Mouse (Mus musculus) stomach, embryonic 15.5 days (tissue): ENCODE measurements around the gene Borcs6. TPM values are rescaled to one million over a fixed set of nuclear protein-coding genes. Genes with fewer than 3 reads are reported as not detected.
"Not testable (repeated sequence)": the region's sequence is repeated elsewhere in the genome, so short reads cannot be mapped to it uniquely, and the experiment has no call there.

Experiments
- ATAC-seq: fragments of 200-750 bp; cut with Nextera tagmentation; 2 replicates; pipeline ENCODE4 v1.8.0; 2017; ENCODE audit warnings: low read depth, moderate number of reproducible peaks, moderate TSS enrichment; ENCODE audit not compliant: insufficient read depth, low FRiP score
- H3K27ac ChIP-seq: fragments of 300-500 bp; sonication (generic); 2 replicates; pipeline ENCODE4 v1.5.1; 2015; ENCODE audit warnings: mild to moderate bottlenecking, inconsistent platforms
- H3K27me3 ChIP-seq: fragments of 300-500 bp; sonication (generic); replicated peaks from 2 replicates; pipeline ENCODE4 v1.6.1; 2015; ENCODE audit warnings: inconsistent platforms
- H3K36me3 ChIP-seq: fragments of 300-500 bp; sonication (generic); 2 replicates; pipeline ENCODE4 v1.6.1; 2015; ENCODE audit warnings: inconsistent platforms
- H3K4me1 ChIP-seq: fragments of 300-500 bp; sonication (generic); 2 replicates; pipeline ENCODE4 v1.6.1; 2015; ENCODE audit warnings: inconsistent platforms
- H3K4me2 ChIP-seq: fragments of 300-500 bp; sonication (generic); 2 replicates; pipeline ENCODE4 v1.6.1; 2015; ENCODE audit warnings: mild to moderate bottlenecking, inconsistent platforms
- H3K4me3 ChIP-seq: fragments of 300-500 bp; sonication (generic); replicated peaks from 2 replicates; pipeline ENCODE4 v1.5.1; 2015; ENCODE audit warnings: inconsistent platforms
- H3K9ac ChIP-seq: fragments of 300-500 bp; sonication (generic); 2 replicates; pipeline ENCODE4 v1.6.1; 2015; ENCODE audit warnings: inconsistent platforms
- H3K9me3 ChIP-seq: fragments of 300-500 bp; sonication (generic); 2 replicates; pipeline ENCODE4 v1.6.1; 2016; ENCODE audit warnings: inconsistent platforms
- WGBS: fragments of 180-500 bp; shearing (Covaris S2); methylation state at CpG from one replicate; pipeline ENCODE4 v1.1.7; 2015; 5-methylcytosine and 5-hydroxymethylcytosine counted together
- polyA plus RNA-seq: library from polyadenylated mRNA; unstranded; fragments of >200 nt; fragmentation: Nextera tagmentation; extraction: Ambion mirVana; gene quantifications from 2 replicates; pipeline ENCODE4 v1.2.1, GENCODE M21; 2015

Borcs6 gene
- 10.3 and 10.7 TPM in 2 replicates for polyA plus RNA-seq

- H3K4me2 ChIP-seq: peak within 1 kb of the TSS; percentile 82
- H3K27ac ChIP-seq: peak within 1 kb of the TSS; percentile 94
- under 1% methylated on average over 64 of the region's 64 CpGs for WGBS
- peak within 1 kb of the TSS; percentile 83 for H3K9ac ChIP-seq
- H3K27me3 ChIP-seq: no peaks in the 10 kb centered on the region
- peaks cover 18% of the 10 kb centered on the region for H3K4me1 ChIP-seq
- no peaks in the 10 kb centered on the region for H3K9me3 ChIP-seq
- H3K36me3 ChIP-seq: no peaks in the 10 kb centered on the region
- ATAC-seq: peak; percentile 92
- H3K4me3 ChIP-seq: peak within 1 kb of the TSS; percentile 92
Measured at GRCm38 (mm10) chr11:69059357-69059974, at the start of gene Borcs6. TSS of gene Borcs6 (plus strand) at chr11:69059717.

DNA sequence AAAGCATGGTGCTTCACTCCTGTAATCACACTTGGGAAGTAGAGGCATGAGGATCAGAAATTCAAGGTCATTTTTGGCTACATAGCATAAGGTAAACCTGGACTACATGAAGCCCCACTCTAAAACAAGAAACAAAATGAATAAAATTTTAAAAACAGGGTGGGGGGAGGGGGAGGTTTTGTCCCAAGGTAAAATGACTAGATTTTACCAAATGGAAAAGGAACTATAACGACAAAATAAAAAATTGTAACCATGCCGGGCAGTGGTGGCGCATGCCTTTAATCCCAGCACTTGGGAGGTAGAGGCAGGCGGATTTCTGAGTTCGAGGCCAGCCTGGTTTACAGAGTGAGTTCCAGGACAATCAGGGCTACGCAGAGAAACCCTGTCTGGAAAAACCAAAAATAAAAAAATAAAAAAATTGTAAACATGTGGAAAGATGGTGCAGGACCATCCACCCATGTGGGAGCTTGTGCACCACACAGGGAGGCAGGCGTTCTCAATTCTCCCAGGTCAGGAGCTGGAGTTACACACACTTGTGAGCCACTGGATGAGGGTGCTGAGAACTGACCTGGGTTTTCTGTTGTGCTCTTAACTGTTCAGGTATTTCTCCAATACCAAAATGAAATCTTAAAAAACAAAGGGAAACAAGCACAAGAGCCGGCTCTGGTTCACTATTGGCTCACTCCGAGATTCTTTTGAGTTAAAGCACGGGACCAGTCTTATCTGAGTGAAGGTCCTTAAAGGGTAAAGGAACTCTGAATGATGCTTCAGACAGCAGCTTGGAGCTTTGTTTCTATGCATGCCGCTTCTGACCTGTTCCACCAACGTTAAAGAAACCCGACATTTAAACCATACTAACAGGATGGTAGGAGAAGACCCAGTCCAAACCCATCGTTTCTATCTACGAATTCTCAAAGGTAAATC is 48.9 kb upstream of the Borcs6 start:
- Histone ChIP-seq H3K27ac (no peak overlapping the region), H3K4me2 (peak overlapping the region; percentile 79; the same call in 1 of the 2 replicates), H3K27me3 (no peaks in the 10 kb centered on the region), H3K9me3 (no peaks in the 10 kb centered on the region), H3K36me3 (no peaks in the 10 kb centered on the region), H3K9ac (no peak overlapping the region), H3K4me1 (peaks cover 4% of the 10 kb centered on the region; the same call in 1 of the 2 replicates), H3K4me3 (no peak overlapping the region)
- WGBS: 89% methylated on average over 15 of the region's 15 CpGs
- ATAC-seq: no peak

GRCm38 (mm10) chr11:69011445-69011844 is 48.1 kb upstream of the Borcs6 start:
- not testable (repeated sequence) for H3K4me1 ChIP-seq, H3K9ac ChIP-seq, H3K36me3 ChIP-seq, H3K27me3 ChIP-seq, H3K9me3 ChIP-seq, ATAC-seq
- H3K4me2 ChIP-seq: peak overlapping the region; percentile 79
- peak overlapping the region; percentile 51 for H3K4me3 ChIP-seq
- H3K27ac ChIP-seq: peak overlapping the region; percentile 88; the same call in 1 of the 2 replicates
- WGBS: 60% methylated on average over 2 of the region's 2 CpGs

- peak overlapping the region; percentile 88 for H3K27ac ChIP-seq
- peak; percentile 75 for ATAC-seq
- 2% methylated on average over 18 of the region's 18 CpGs for WGBS
- H3K4me2 ChIP-seq: peak overlapping the region; percentile 79
- peak overlapping the region; percentile 29; the same call in 1 of the 2 replicates for H3K9ac ChIP-seq
- no peaks in the 10 kb centered on the region for H3K27me3 ChIP-seq
- no peaks in the 10 kb centered on the region for H3K9me3 ChIP-seq
- H3K4me3 ChIP-seq: peak overlapping the region; percentile 51
- H3K4me1 ChIP-seq: peaks cover 11% of the 10 kb centered on the region
- no peaks in the 10 kb centered on the region for H3K36me3 ChIP-seq
Measured at GRCm38 (mm10) chr11:69012071-69012601, 47.4 kb upstream of the Borcs6 start.

DNA sequence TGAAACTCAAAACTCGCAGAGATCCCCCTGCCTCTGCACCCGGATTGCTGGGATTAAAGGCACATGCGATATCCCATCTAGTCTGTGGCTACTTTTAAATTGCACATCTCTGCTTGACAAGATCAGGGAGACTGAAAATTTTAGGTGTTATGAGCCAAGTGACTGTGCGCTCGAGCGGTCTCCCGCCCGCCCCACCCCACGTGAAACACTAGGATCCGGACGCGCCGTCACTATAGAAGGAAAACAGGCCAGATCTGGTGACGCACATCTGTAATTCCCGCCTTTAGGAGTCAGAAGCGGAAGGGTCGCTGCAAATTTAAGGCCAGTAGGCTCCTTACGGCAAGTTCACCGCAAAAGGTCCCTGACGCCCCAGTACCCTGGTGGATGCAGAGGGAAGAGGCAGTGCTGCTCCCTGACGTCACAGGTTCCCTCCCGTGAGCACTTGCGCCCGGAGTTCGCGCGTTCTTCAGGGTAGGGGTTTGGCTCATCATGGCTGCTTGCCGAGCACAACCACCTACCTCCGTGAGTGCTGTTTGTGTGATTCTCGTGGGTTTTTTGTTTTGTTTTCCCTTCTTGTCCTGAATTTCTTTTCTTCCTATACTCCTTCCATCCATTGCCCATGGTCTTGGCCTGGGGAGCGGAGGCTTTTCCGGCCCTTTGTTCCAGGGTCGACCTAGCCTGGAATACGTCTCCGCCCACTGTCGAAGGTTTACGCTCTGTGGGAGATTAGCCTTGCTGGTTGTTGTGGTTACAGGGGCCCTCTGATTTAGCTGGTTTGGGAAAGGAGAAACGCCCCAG is 43.7 kb upstream of the Borcs6 start, which contains the start of gene Ctc1:
Gene Ctc1 (plus strand): TSS at position 268 of the 798 bp plus-strand sequence.
- Histone ChIP-seq H3K27ac (peak within 1 kb of the TSS; percentile 95), H3K36me3 (no peaks in the 10 kb centered on the region), H3K4me3 (peak within 1 kb of the TSS; percentile 63), H3K4me1 (peaks cover 10% of the 10 kb centered on the region), H3K4me2 (peak within 1 kb of the TSS; percentile 69), H3K9ac (peak within 1 kb of the TSS; percentile 56), H3K9me3 (no peaks in the 10 kb centered on the region), H3K27me3 (no peaks in the 10 kb centered on the region)
- 2% methylated on average over 38 of the region's 38 CpGs for WGBS
- peak; percentile 92 for ATAC-seq

DNA sequence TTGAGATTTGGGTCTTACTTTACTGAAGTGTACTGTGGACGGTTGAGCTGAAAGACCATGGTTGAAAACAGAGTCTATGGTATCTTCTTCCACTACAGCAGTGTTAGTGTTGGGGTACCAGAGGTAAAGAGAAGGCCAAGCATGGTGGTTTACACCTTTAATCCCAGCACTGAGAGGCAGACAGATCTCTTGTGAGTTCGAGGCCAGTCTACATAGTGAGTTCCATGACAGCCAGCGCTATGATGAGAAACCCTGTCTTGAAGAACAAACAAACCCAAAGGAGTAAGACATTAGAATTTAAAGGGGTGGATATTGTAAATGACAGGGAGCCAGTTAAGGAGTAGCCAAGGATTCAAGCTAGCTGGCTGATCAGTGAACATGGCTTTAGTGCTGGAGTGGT is 42.8 kb upstream of the Borcs6 start:
- Histone ChIP-seq H3K27me3 (no peaks in the 10 kb centered on the region), H3K9ac (0 out of 2 replicates have a peak overlapping the region, but pooled peaks have one; percentile 9), H3K4me3 (peak overlapping the region; percentile 63), H3K9me3 (no peaks in the 10 kb centered on the region), H3K4me1 (peaks cover 10% of the 10 kb centered on the region), H3K36me3 (peaks cover 2% of the 10 kb centered on the region; the same call in 1 of the 2 replicates), H3K27ac (peak overlapping the region; percentile 95), H3K4me2 (peak overlapping the region; percentile 69)
- ATAC-seq: no peak
- WGBS: 53% methylated on average over 3 of the region's 3 CpGs

- H3K9ac ChIP-seq: no peak overlapping the region
- H3K27ac ChIP-seq: no peak overlapping the region
- peaks cover 10% of the 10 kb centered on the region for H3K4me1 ChIP-seq
- peaks cover 31% of the 10 kb centered on the region for H3K36me3 ChIP-seq
- H3K27me3 ChIP-seq: no peaks in the 10 kb centered on the region
- no peak overlapping the region for H3K4me3 ChIP-seq
- no peaks in the 10 kb centered on the region for H3K9me3 ChIP-seq
- ATAC-seq: no peak
- no peak overlapping the region for H3K4me2 ChIP-seq
Measured at GRCm38 (mm10) chr11:69020691-69021090, 38.8 kb upstream of the Borcs6 start.

DNA sequence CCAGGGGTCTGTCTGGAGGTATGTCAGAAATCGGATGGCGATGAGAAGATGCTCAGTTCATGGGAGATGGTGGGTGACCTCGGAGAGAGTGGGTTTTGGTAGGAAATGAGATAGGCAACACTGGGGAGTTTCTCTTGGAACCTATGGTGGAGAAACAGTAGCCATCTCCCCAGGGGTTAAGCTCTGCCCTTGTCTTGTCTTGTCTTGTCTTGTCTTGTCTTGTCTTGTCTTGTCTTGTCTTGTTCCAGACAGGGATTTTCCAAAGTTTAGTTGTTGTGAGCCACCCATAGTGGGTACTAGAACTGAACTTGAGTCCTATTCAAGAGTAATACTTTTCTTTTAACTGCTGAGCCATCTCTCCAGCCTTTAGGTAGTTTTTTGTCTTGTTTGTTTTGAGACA is 33.0 kb upstream of the Borcs6 start:
- no peaks in the 10 kb centered on the region for H3K27me3 ChIP-seq
- no peaks in the 10 kb centered on the region for H3K9me3 ChIP-seq
- peaks cover 68% of the 10 kb centered on the region for H3K36me3 ChIP-seq
- WGBS: 96% methylated on average over 3 of the region's 3 CpGs
- no peaks in the 10 kb centered on the region for H3K4me1 ChIP-seq
- H3K4me3 ChIP-seq: no peak overlapping the region
- no peak for ATAC-seq
- H3K4me2 ChIP-seq: no peak overlapping the region
- no peak overlapping the region for H3K27ac ChIP-seq
- H3K9ac ChIP-seq: no peak overlapping the region

- H3K9ac ChIP-seq: no peak overlapping the region
- peaks cover 61% of the 10 kb centered on the region for H3K36me3 ChIP-seq
- no peaks in the 10 kb centered on the region for H3K27me3 ChIP-seq
- no peak overlapping the region for H3K4me2 ChIP-seq
- H3K9me3 ChIP-seq: no peaks in the 10 kb centered on the region
- no peaks in the 10 kb centered on the region for H3K4me1 ChIP-seq
- H3K27ac ChIP-seq: no peak overlapping the region
- 68% methylated on average over 2 of the region's 2 CpGs for WGBS
- no peak for ATAC-seq
- H3K4me3 ChIP-seq: no peak overlapping the region
Measured at GRCm38 (mm10) chr11:69028805-69029204, 30.7 kb upstream of the Borcs6 start.

- H3K9me3 ChIP-seq: no peaks in the 10 kb centered on the region
- no peak overlapping the region for H3K9ac ChIP-seq
- peaks cover 42% of the 10 kb centered on the region for H3K36me3 ChIP-seq
- H3K4me2 ChIP-seq: no peak overlapping the region
- no peak for ATAC-seq
- H3K27ac ChIP-seq: no peak overlapping the region
- WGBS: 72% methylated on average over 9 of the region's 9 CpGs
- H3K27me3 ChIP-seq: no peaks in the 10 kb centered on the region
- no peak overlapping the region for H3K4me3 ChIP-seq
- peaks cover 10% of the 10 kb centered on the region for H3K4me1 ChIP-seq
Measured at GRCm38 (mm10) chr11:69033552-69033951, 26.0 kb upstream of the Borcs6 start.

DNA sequence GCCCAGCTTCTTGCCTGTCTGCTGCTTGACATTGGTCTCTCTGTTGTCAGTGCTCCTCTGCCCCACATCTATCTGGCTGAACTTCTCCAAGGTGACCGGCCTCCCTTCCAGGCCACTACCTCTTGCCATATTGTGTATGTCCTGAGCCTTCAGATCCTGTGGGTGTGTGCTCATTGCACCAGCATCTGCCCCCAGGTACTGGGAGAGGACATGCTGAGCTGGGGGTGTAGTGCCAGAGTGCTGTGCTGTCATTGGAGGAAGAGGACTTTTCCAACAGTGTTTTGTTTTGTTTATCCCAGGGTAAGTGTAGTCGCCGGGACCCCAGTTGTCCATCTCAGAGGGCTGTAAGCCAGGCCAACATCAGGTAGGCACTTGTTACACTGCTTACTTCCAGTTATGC is 24.9 kb upstream of the Borcs6 start:
- no peaks in the 10 kb centered on the region for H3K9me3 ChIP-seq
- H3K9ac ChIP-seq: no peak overlapping the region
- no peak overlapping the region for H3K27ac ChIP-seq
- no peak overlapping the region for H3K4me3 ChIP-seq
- peaks cover 20% of the 10 kb centered on the region for H3K4me1 ChIP-seq
- ATAC-seq: no peak
- 89% methylated on average over 3 of the region's 3 CpGs for WGBS
- peaks cover 38% of the 10 kb centered on the region for H3K36me3 ChIP-seq
- H3K4me2 ChIP-seq: no peak overlapping the region
- H3K27me3 ChIP-seq: no peaks in the 10 kb centered on the region
